Mouse (Mus musculus) ES-E14 (cell line): ENCODE data around the gene Rnf145. TPM values are rescaled to one million over a fixed set of nuclear protein-coding genes. Genes with fewer than 3 reads are reported as not detected.

Experiments
- DNase-seq: peaks from one replicate; pipeline ENCODE4 v3.0.0-alpha.2; 2013; ENCODE audit warnings: low read depth, low spot score
- H3K27ac ChIP-seq: 2 replicates; pipeline ENCODE4 v1.5.1; 2012; ENCODE audit warnings: low read depth, mild to moderate bottlenecking, low read length, moderate library complexity, mixed read lengths; ENCODE audit not compliant: poor library complexity, insufficient read depth, severe bottlenecking
- H3K36me3 ChIP-seq: 2 replicates; pipeline ENCODE4 v1.6.1; 2012; ENCODE audit warnings: mild to moderate bottlenecking, low read length, moderate library complexity, mixed read lengths; ENCODE audit not compliant: control insufficient read depth, poor library complexity, insufficient read depth, severe bottlenecking
- H3K4me1 ChIP-seq, 2 experiments: fragments of 150-350 bp in 1 of 2; sonication (generic) in 1 of 2; 2 replicates each; pipeline ENCODE4 v1.6.1; 2012; ENCODE audit warnings: low read length in 2 of 2, mild to moderate bottlenecking in 1 of 2, mixed read lengths in 1 of 2; ENCODE audit not compliant: control insufficient read depth in 2 of 2, insufficient read depth in 2 of 2, poor library complexity in 1 of 2
- H3K4me3 ChIP-seq, 2 experiments: fragments of 150-350 bp in 1 of 2; sonication (generic) in 1 of 2; 2 replicates each; pipeline ENCODE4 v1.5.1; 2012; ENCODE audit warnings: low read length in 2 of 2, low read depth in 1 of 2, mild to moderate bottlenecking in 1 of 2, mixed read lengths in 1 of 2; ENCODE audit not compliant: insufficient read depth in 1 of 2, poor library complexity in 1 of 2, severe bottlenecking in 1 of 2
- H3K9ac ChIP-seq: 2 replicates; pipeline ENCODE4 v1.6.1; 2012; ENCODE audit warnings: low read depth, mild to moderate bottlenecking, low read length, mixed read lengths; ENCODE audit not compliant: poor library complexity, insufficient read depth, severe bottlenecking
- H3K9me3 ChIP-seq: fragments of 150-350 bp; sonication (generic); 2 replicates; pipeline ENCODE4 v1.6.1; 2012; ENCODE audit warnings: low read depth, mild to moderate bottlenecking, low read length; ENCODE audit not compliant: control insufficient read depth, insufficient read depth
- CHD2 ChIP-seq: IDR thresholded peaks from 2 replicates; pipeline ENCODE4 v1.6.1; 2014; ENCODE audit warnings: mild to moderate bottlenecking, low read depth, low read length, inconsistent platforms
- HCFC1 ChIP-seq: IDR thresholded peaks from 2 replicates; pipeline ENCODE4 v1.6.1; 2012; ENCODE audit warnings: low read length, inconsistent platforms, borderline replicate concordance; ENCODE audit not compliant: insufficient read depth
- MAFK ChIP-seq: IDR thresholded peaks from 2 replicates; pipeline ENCODE4 v1.6.1; 2014; ENCODE audit warnings: mild to moderate bottlenecking, low read depth, low read length, inconsistent platforms; ENCODE audit not compliant: insufficient read depth
- ZC3H11A ChIP-seq: IDR thresholded peaks from 2 replicates; pipeline ENCODE4 v1.6.1; 2012; ENCODE audit warnings: low read depth, mild to moderate bottlenecking, inconsistent platforms, low read length, borderline replicate concordance
- ZNF384 ChIP-seq: IDR thresholded peaks from 2 replicates; pipeline ENCODE4 v1.6.1; 2012; ENCODE audit warnings: low read depth, low read length, inconsistent platforms
- in situ Hi-C, 2 experiments: fragments of 600-800 bp; cut with MboI; formaldehyde crosslinking; loops; one replicate each; pipeline ENCODE4 v1.15.1; 2025; ENCODE audit warnings: low sequenced_read_pairs in 2 of 2, inconsistent platforms in 1 of 2; ENCODE audit not compliant: unreplicated experiment in 2 of 2
- total RNA-seq: library from RNA; depleted of rRNA; stranded (reverse); fragments of 300-350 nt; gene quantifications from 2 replicates; pipeline ENCODE4 v1.2.3, GENCODE M21; 2012

Gene Rnf145
- total RNA-seq, 1 experiment, result 94.4 TPM

DNA sequence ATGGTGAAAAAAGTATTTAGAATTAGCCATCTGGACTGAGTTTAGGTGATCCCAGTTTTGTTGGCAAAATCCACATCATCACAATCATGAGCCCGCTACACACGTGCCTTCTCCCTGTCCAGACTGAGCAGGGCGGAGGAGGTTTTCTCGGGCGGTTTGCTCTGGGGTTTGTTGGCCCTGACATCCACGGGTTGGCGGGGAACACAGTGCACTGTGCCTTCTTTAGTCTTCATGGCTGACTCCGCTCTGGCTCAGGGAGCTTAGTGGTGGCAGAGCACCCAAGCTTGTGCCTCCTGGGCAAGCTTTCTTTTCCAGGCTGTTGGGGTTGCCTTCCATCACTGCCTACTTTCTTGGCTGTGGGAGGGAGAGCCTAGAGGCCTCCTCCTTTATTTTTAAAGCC, 41.6 kb downstream of the Rnf145 start:
- no peak for DNase-seq
- no peak overlapping the region for H3K27ac ChIP-seq
- TF ChIP-seq ZNF384 (no peak), ZC3H11A (no peak), MAFK (no peak), CHD2 (no peak), HCFC1 (no peak)
- H3K4me3 ChIP-seq, result no peak overlapping the region
- in situ Hi-C loops, result no loop called here
- 0 out of 4 replicates have a peak, but pooled peaks cover 0 to 5% of the 10 kb centered on the region in 2 experiments for H3K4me1 ChIP-seq
- no peak overlapping the region for H3K9ac ChIP-seq
- peaks cover 51% of the 10 kb centered on the region for H3K36me3 ChIP-seq
- H3K9me3 ChIP-seq, result no peaks in the 10 kb centered on the region

DNA sequence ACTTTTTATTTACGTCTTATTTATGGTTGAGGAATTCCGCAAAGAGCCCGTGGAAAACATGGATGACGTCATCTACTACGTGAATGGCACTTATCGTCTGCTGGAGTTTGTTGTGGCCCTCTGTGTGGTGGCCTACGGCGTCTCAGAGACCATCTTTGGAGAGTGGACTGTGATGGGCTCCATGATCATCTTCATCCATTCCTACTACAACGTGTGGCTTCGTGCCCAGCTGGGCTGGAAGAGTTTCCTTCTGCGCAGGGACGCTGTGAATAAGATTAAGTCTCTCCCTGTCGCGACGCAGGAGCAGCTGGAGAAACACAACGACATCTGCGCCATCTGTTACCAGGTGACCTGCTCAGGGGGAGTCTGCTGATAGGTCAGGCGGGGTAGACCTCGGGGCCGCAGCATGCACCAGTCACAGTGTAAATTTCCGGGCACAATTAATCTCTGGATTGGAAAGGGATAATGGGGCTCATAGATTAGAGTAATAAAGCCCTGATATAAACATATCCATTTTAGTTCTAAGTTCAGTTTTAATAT, 42.8 kb downstream of the Rnf145 start:
- in situ Hi-C loops, result no loop called here

DNA sequence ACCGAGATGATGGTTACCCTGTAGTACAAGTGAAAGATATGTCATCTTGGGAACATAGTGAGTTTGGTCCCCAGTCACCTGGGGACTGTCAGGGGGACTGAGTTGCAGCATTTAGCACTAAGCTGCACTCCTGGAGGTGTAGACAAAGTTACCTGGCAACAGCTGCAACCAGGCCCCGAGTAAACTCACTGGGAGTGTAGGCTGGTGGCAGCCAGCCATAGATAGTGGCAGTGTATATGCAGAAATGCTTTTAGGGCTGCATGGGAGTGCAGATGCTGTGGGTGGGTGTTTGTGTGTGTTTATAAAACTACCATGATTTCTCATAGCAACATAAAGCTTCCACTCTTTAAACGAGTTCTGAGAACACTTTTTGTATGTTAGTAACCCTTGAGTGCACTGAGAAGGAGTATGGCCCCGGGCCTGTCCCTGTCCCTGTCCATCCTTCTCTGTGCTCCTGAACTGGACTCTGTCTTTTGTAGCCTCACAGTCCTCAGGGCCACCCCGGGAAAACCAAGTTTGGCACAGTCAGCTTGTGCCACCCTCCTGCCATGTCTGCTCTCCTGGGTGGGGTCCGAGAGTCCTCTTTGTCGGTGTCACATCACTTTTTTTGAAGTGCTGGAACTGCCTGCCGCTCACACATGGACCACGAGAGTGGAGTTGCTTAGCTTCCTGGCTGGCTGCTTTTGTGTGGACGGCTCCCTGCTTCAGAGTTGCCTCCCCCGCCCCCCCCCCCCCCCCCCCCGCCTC, 43.8 kb downstream of the Rnf145 start:
- no peak for TF ChIP-seq ZNF384
- TF ChIP-seq HCFC1, result no peak
- TF ChIP-seq ZC3H11A, result no peak
- TF ChIP-seq MAFK, result no peak
- TF ChIP-seq CHD2, result no peak
- Histone ChIP-seq H3K27ac (no peak overlapping the region), H3K4me1 (0 out of 4 replicates have a peak, but pooled peaks cover 0 to 5% of the 10 kb centered on the region in 2 experiments), H3K9ac (no peak overlapping the region), H3K9me3 (no peaks in the 10 kb centered on the region), H3K4me3 (no peak overlapping the region), H3K36me3 (peaks cover 46% of the 10 kb centered on the region)
- in situ Hi-C loops, result no loop called here
- no peak for DNase-seq

More for the DNA sequence above, 42.8 kb downstream of the Rnf145 start:
- Histone ChIP-seq H3K27ac (no peak overlapping the region), H3K9ac (no peak overlapping the region), H3K9me3 (no peaks in the 10 kb centered on the region), H3K36me3 (peaks cover 51% of the 10 kb centered on the region), H3K4me3 (no peak overlapping the region), H3K4me1 (0 out of 4 replicates have a peak, but pooled peaks cover 0 to 5% of the 10 kb centered on the region in 2 experiments)
- no peak for DNase-seq
- no peak for TF ChIP-seq ZC3H11A
- TF ChIP-seq HCFC1, result no peak
- no peak for TF ChIP-seq MAFK
- no peak for TF ChIP-seq CHD2
- no peak for TF ChIP-seq ZNF384

DNA sequence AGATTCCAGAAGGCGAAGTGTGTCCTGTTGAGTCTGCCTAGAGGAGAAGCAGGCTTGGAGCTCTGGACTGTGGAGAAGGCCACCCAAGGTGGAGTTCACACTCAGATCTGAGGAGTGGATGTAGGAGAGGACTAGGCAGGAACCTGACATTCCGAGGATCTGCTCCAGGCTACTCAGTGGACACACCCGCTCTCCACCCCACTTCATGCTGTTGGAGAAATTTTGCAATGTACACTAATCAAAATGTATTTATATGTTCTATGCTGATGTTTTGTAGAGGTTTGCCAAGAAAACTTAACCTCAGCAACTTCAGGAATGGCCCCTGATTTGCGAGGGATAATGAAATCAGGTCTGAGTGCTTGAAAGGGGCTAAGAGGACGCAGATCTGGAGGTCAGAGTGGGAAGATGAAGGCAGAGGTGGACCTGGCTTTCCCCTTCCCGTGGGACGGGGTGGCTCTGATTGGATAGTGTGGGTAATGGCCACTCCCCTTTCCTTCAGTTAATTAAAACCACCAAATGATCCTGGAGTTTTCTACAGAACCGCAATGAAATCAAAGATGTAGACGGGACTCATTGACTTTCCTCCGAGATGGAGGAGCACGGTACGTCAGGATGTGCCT, 45.6 kb downstream of the Rnf145 start:
- H3K4me1 ChIP-seq, result 0 out of 4 replicates have a peak, but pooled peaks cover 0 to 5% of the 10 kb centered on the region in 2 experiments
- no peaks in the 10 kb centered on the region for H3K9me3 ChIP-seq
- TF ChIP-seq HCFC1, result no peak
- TF ChIP-seq CHD2, result no peak
- TF ChIP-seq MAFK, result no peak
- no peak for TF ChIP-seq ZC3H11A
- no peak for TF ChIP-seq ZNF384
- H3K4me3 ChIP-seq, result no peak overlapping the region
- DNase-seq, result no peak
- no peak overlapping the region for H3K27ac ChIP-seq
- in situ Hi-C loops, result no loop called here
- no peak overlapping the region for H3K9ac ChIP-seq
- H3K36me3 ChIP-seq, result peaks cover 39% of the 10 kb centered on the region
